Mouse (Mus musculus): ENCODE data around the gene Tbcc.

The Tbcc gene

GRCm38 (mm10) chr17:46870204-46870798 is 20.2 kb upstream of the Tbcc start:
- DNase-seq (ENCODE audit: extremely low spot score), result no peak

GRCm38 (mm10) chr17:46870913-46871312 is 19.6 kb upstream of the Tbcc start:
- DNase-seq (ENCODE audit: extremely low spot score), result no peak

GRCm38 (mm10) chr17:46872806-46873205 is 17.7 kb upstream of the Tbcc start:
- DNase-seq (ENCODE audit: extremely low spot score), result no peak

GRCm38 (mm10) chr17:46874133-46874532 is 16.4 kb upstream of the Tbcc start:
- DNase-seq (ENCODE audit: extremely low spot score), result no peak

- DNase-seq (ENCODE audit: extremely low spot score), result no peak
Observed at GRCm38 (mm10) chr17:46875626-46876025, 14.9 kb upstream of the Tbcc start.

GRCm38 (mm10) chr17:46876371-46876950 is 14.0 kb upstream of the Tbcc start:
- no peak for DNase-seq (ENCODE audit: extremely low spot score)

GRCm38 (mm10) chr17:46877061-46877460 is 13.4 kb upstream of the Tbcc start:
- DNase-seq (ENCODE audit: extremely low spot score), result no peak

GRCm38 (mm10) chr17:46879841-46880311 is 10.6 kb upstream of the Tbcc start:
- no peak for DNase-seq (ENCODE audit: extremely low spot score)

GRCm38 (mm10) chr17:46880322-46880721 is 10.2 kb upstream of the Tbcc start:
- no peak for DNase-seq (ENCODE audit: extremely low spot score)

GRCm38 (mm10) chr17:46881728-46882127 is 8.8 kb upstream of the Tbcc start:
- no peak for DNase-seq (ENCODE audit: extremely low spot score)

GRCm38 (mm10) chr17:46883107-46883506 is 7.4 kb upstream of the Tbcc start:
- no peak for DNase-seq (ENCODE audit: extremely low spot score)

GRCm38 (mm10) chr17:46884766-46885165 is 5.7 kb upstream of the Tbcc start:
- DNase-seq (ENCODE audit: extremely low spot score), result no peak

GRCm38 (mm10) chr17:46885218-46885909 is 5.1 kb upstream of the Tbcc start:
- no peak for DNase-seq (ENCODE audit: extremely low spot score)

- no peak for DNase-seq (ENCODE audit: extremely low spot score)
Observed at GRCm38 (mm10) chr17:46885910-46886643, 4.4 kb upstream of the Tbcc start.

- no peak for DNase-seq (ENCODE audit: extremely low spot score)
Observed at GRCm38 (mm10) chr17:46888511-46889212, 1.8 kb upstream of the Tbcc start.

- DNase-seq (ENCODE audit: extremely low spot score), result peak; percentile 79
Observed at GRCm38 (mm10) chr17:46889450-46890084, 917 bp upstream of the Tbcc start.

- DNase-seq (ENCODE audit: extremely low spot score), result no peak
Observed at GRCm38 (mm10) chr17:46890843-46891594, 535 bp downstream of the Tbcc start.

GRCm38 (mm10) chr17:46895426-46895825 is 4.9 kb downstream of the Tbcc start:
- no peak for DNase-seq (ENCODE audit: extremely low spot score)

- DNase-seq (ENCODE audit: extremely low spot score), result no peak
Observed at GRCm38 (mm10) chr17:46897221-46897950, 6.9 kb downstream of the Tbcc start.

GRCm38 (mm10) chr17:46900941-46901340 is 10.5 kb downstream of the Tbcc start:
- DNase-seq (ENCODE audit: extremely low spot score), result no peak

All from embryo, embryonic 9.5 days (tissue).